Comparison of ENCODE assay signal across 29 mouse cellular contexts in genomic region chr16:43616348-43616747, GRCm38 (mm10). TPM values are rescaled to one million over a fixed set of nuclear protein-coding genes. Genes with fewer than 3 reads are reported as not detected.
DNase-seq lines count a peak whose midpoint lies in the region; ATAC-seq and TF ChIP-seq lines count a peak whose summit lies in the region.
"Had no signal": no experiment of that assay in that cellular context is flagged by ENCODE, and none has a peak within 500 bp of the region (broad histone marks: within the 10 kb centered on the region; RNA-seq: fewer than 3 reads in every experiment).

No protein-coding gene starts in this region.

- H3K27me3 ChIP-seq in heart, embryonic 15.5 days: no peaks in the 10 kb centered on the region
- no peaks in the 10 kb centered on the region for H3K27me3 ChIP-seq in lung, embryonic 15.5 days
- H3K27me3 ChIP-seq: forebrain, embryonic 15.5 days; hindbrain, embryonic 15.5 days; limb, embryonic 12.5 days; midbrain, embryonic 15.5 days; neural tube, embryonic 13.5 days; Patski had no signal

- peaks cover 8% of the 10 kb centered on the region; the same call in 1 of the 2 replicates for H3K36me3 ChIP-seq in heart, embryonic 15.5 days
- H3K36me3 ChIP-seq in lung, embryonic 15.5 days: no peaks in the 10 kb centered on the region
- H3K36me3 ChIP-seq: limb, embryonic 12.5 days had no signal

- no peak for ATAC-seq in heart, embryonic 15.5 days (replicated peaks; ENCODE audit: insufficient number of reproducible peaks, insufficient read depth, low FRiP score, low read depth)
- no peak for ATAC-seq in lung, embryonic 15.5 days (ENCODE audit: borderline replicate concordance, extremely low read depth, low FRiP score, low TSS enrichment)
- ATAC-seq: forebrain, embryonic 15.5 days; liver, postnatal 0 days; midbrain, embryonic 15.5 days; Patski had no signal

- DNase-seq in gastrocnemius, adult 2 months: no peak
- no peak for DNase-seq in gastrocnemius, postnatal 4 days (ENCODE audit: low spot score in 2 of 2)
- no peak for DNase-seq in heart, postnatal 4 days
- DNase-seq in lung, adult 18-20 months: no peak
- DNase-seq in Muller cell, postnatal 12 days (ENCODE audit: inconsistent ontology term): no peak
- DNase-seq: adrenal gland, postnatal 36 days; cerebellum, adult 11 months; cerebellum, adult 9-11 months; gastrocnemius, postnatal 25 days; liver, postnatal 0 days; retina, postnatal 1 day; right cerebral cortex, postnatal 25 days had no signal

- no peak overlapping the region for H3K9ac ChIP-seq in heart, embryonic 15.5 days
- no peak overlapping the region for H3K9ac ChIP-seq in lung, embryonic 15.5 days
- H3K9ac ChIP-seq: forebrain, embryonic 15.5 days; hindbrain, embryonic 15.5 days; limb, embryonic 12.5 days; liver, postnatal 0 days; midbrain, embryonic 15.5 days; neural tube, embryonic 13.5 days had no signal

- 52% methylated on average over 4 of the region's 4 CpGs for WGBS in heart, embryonic 15.5 days
- WGBS in lung, embryonic 15.5 days: 43% methylated on average over 4 of the region's 4 CpGs

- H3K4me3 ChIP-seq in gastrocnemius, adult 2 months: no peak overlapping the region
- no peak overlapping the region for H3K4me3 ChIP-seq in heart, embryonic 15.5 days
- no peak overlapping the region for H3K4me3 ChIP-seq in lung, embryonic 15.5 days
- H3K4me3 ChIP-seq: forebrain, embryonic 15.5 days; hindbrain, embryonic 15.5 days; limb, embryonic 12.5 days; midbrain, embryonic 15.5 days; myocyte; neural tube, embryonic 13.5 days had no signal

- no peak for TF ChIP-seq CTCF in gastrocnemius, adult 2 months (IDR thresholded peaks at IDR 0.05)

- H3K4me2 ChIP-seq in heart, embryonic 15.5 days: no peak overlapping the region
- no peak overlapping the region for H3K4me2 ChIP-seq in lung, embryonic 15.5 days
- H3K4me2 ChIP-seq: forebrain, embryonic 15.5 days; hindbrain, embryonic 15.5 days; limb, embryonic 12.5 days; liver, embryonic 11.5 days; midbrain, embryonic 15.5 days; neural tube, embryonic 13.5 days had no signal

- peak overlapping the region; percentile 79 for H3K27ac ChIP-seq in gastrocnemius, adult 2 months
- peak overlapping the region; percentile 48; the same call in 1 of the 2 replicates for H3K27ac ChIP-seq in heart, embryonic 15.5 days
- H3K27ac ChIP-seq in lung, embryonic 15.5 days: peak overlapping the region; percentile 0
- H3K27ac ChIP-seq: hindbrain, embryonic 15.5 days; limb, embryonic 12.5 days; macrophage; midbrain, embryonic 15.5 days; neural tube, embryonic 13.5 days had no signal

- intact Hi-C loops in gastrocnemius, adult 2 months (cut with DNase I): no loop called here

- H3K4me1 ChIP-seq in heart, embryonic 15.5 days (replicated peaks): peaks cover 21% of the 10 kb centered on the region
- H3K4me1 ChIP-seq in lung, embryonic 15.5 days: peaks cover 5% of the 10 kb centered on the region; the same call in 1 of the 2 replicates
- H3K4me1 ChIP-seq: hindbrain, embryonic 15.5 days had no signal

- no peaks in the 10 kb centered on the region for H3K9me3 ChIP-seq in heart, embryonic 15.5 days (replicated peaks)
- no peaks in the 10 kb centered on the region for H3K9me3 ChIP-seq in lung, embryonic 15.5 days
- H3K9me3 ChIP-seq: forebrain, embryonic 15.5 days; hindbrain, embryonic 15.5 days; limb, embryonic 12.5 days; midbrain, embryonic 15.5 days; neural tube, embryonic 13.5 days had no signal

RNA-seq across cellular contexts. Expression of gene Tigit, which starts 47.6 kb away (rescaled TPM):
- not detected for total RNA-seq in gastrocnemius, adult 2 months (2021)
- total RNA-seq in gastrocnemius, postnatal 4 days (2021): not detected
- not detected in 2 replicates for polyA plus RNA-seq in heart, embryonic 15.5 days (2015; fragmentation: Nextera tagmentation; extraction: Ambion mirVana)
- total RNA-seq in heart, postnatal 4 days (2021): not detected
- polyA plus RNA-seq in lung, embryonic 15.5 days (2015; fragmentation: Nextera tagmentation; extraction: Ambion mirVana): 0.21 TPM in 1 of 2 replicates, not detected in the other
- total RNA-seq: adrenal gland, postnatal 36 days; common myeloid progenitor, adult 5-6 weeks; gastrocnemius, postnatal 25 days; hematopoietic stem cell, adult 5-6 weeks; left cerebral cortex, postnatal 14 days had no signal
- polyA plus RNA-seq: forebrain, embryonic 15.5 days; hindbrain, embryonic 15.5 days; intestine, embryonic 14.5 days; kidney, embryonic 14.5 days; limb, embryonic 12.5 days; liver, embryonic 11.5 days; macrophage; midbrain, embryonic 15.5 days; neural tube, embryonic 13.5 days; Patski; testis, adult 2 months had no signal

Comparison
In these comparisons a context has a peak if more than half of its experiments do, and no peak if none do; other contexts are left out.
1. H3K27ac ChIP-seq: peak in every context shown above with its lines; median percentile 79 in gastrocnemius, adult 2 months; 48 in heart, embryonic 15.5 days; 0 in lung, embryonic 15.5 days.